Mouse (Mus musculus) CH12F3 (cell line): Measurements from ENCODE around the gene Rapgef2.

Experiments
- in situ Hi-C: fragments of 300-500 bp; cut with MboI; formaldehyde crosslinking; loops from 2 replicates; pipeline ENCODE4 v1.14.3; 2020; ENCODE audit warnings: low sequenced_read_pairs

Gene Rapgef2

DNA sequence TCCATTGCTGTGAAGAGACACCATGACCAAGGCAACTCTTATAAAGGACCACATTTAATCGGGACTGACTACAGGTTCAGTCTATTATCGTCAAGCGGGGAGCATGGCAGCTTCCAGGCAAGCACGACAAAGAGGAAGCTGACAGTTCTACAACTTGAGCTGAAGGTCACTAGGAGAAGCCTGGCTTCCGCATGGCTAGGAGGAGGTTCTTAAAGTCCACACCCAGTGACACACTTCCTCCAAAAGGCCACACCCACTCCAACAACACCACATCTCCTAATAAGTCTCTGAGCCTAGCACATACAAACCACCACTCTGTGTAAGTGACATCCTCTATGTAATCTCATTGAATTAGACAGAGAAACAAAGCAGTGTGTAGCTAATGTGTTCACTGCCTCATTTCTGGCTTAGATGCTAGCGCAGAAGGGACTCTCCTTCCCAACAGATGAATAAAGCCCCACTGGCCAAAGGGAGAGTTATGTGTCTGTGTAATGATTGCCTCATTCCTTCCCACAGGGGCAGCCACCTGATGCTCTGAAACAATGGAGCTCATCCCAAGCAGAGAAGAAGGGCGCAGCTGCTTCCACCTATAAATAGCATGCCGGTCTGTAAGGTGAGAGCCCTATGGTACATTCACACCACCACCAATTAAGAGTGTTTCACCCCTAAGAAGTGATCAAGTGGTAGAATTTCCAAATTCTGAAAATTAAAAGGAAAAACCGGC lies 48.5 kb downstream of the Rapgef2 start:
- in situ Hi-C loops: no loop called here

GRCm38 (mm10) chr3:79234485-79234884 lies 51.8 kb downstream of the Rapgef2 start:
- in situ Hi-C loops: no loop called here

GRCm38 (mm10) chr3:79233478-79234415 lies 52.6 kb downstream of the Rapgef2 start:
- in situ Hi-C loops: no loop called here

- in situ Hi-C loops: no loop called here
Observed at GRCm38 (mm10) chr3:79230718-79231117, 55.6 kb downstream of the Rapgef2 start.

GRCm38 (mm10) chr3:79229546-79229945 lies 56.8 kb downstream of the Rapgef2 start:
- in situ Hi-C loops: loop anchor here (10.0 kb wide), 1 partner anchor 355 kb away; no protein-coding TSS in a partner anchor

DNA sequence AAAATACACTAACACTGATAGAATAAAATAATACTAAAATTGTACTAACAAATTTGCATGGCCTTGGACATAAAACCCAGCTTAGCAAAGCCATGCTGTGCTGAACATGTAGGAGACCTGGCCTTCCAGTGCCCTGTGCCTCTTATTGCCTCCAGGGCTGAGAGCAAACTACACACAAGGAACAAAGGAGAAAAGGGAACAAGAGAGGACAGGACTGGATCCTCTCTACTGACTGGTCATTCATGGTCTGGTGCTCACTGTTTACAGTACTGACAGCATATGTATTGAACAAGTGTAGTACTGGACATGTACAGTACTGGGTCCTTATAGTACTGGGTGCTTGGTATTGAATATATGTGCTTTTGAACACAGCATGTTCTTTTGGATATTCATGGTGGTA lies 58.0 kb downstream of the Rapgef2 start:
- in situ Hi-C loops: loop anchor here (10.0 kb wide), 1 partner anchor 356 kb away; no protein-coding TSS in a partner anchor

DNA sequence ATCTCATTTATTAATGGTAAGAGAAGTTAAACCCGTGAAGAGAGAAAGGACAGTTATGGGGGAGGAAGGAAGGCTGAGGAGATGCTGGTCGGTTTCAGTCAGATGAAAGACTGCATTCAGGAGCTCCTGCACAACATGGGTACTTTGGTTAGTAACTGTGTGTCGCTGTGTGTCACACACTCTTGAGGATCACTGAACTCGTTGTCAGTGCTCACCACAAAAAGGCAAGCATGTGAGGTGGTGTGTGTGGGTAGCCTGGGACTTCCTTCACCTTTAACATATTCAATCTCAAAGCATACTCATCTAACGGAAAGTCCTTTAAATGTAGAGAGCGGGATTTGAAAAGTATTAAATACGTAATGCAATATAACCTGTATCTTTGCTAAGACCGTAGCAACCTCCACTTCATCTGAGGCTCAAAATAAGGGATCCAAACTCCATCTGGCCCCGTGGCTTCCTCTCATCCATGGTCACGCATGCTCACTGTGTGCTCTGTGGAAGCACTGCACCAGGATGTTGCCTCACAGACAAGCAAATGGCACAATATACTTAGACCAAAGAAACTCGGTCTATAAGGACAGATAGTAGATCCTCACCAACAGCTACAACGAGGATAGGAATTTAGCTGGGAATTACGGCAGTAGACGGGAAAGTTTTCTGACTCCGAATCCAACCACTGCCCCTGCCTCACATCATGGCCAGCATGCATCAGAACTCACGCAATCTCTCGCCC lies 58.8 kb downstream of the Rapgef2 start:
- in situ Hi-C loops: loop anchor here (10.0 kb wide), 1 partner anchor 357 kb away; no protein-coding TSS in a partner anchor

DNA sequence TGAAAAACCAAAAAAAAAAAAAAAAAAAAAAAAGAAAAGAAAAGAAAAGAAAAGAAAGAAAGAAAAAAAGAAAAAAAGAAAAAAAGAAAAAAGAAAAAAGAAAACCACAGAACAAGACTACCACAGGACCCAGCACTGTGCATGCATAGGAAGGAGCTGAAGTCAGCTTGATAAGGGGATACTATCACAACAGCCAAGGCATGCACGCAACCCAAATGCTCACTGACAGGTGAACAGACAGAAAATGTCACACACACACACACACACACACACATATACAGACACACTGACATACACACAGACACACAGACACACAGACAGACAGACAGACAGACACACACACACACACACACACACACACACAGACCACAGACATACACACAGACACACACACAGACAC lies 59.5 kb downstream of the Rapgef2 start:
- in situ Hi-C loops: loop anchor here (10.0 kb wide), 1 partner anchor 358 kb away; no protein-coding TSS in a partner anchor

GRCm38 (mm10) chr3:79225888-79226287 lies 60.4 kb downstream of the Rapgef2 start:
- in situ Hi-C loops: loop anchor here (10.0 kb wide), 1 partner anchor 359 kb away; no protein-coding TSS in a partner anchor

- in situ Hi-C loops: loop anchor here (10.0 kb wide), 1 partner anchor 360 kb away; no protein-coding TSS in a partner anchor
Observed at GRCm38 (mm10) chr3:79224352-79224751, 62.0 kb downstream of the Rapgef2 start.

- in situ Hi-C loops: loop anchor here (10.0 kb wide), 1 partner anchor 362 kb away; no protein-coding TSS in a partner anchor
Observed at GRCm38 (mm10) chr3:79223281-79223680, 63.0 kb downstream of the Rapgef2 start.

- in situ Hi-C loops: loop anchor here (10.0 kb wide), 1 partner anchor 362 kb away; no protein-coding TSS in a partner anchor
Observed at GRCm38 (mm10) chr3:79222192-79222960, 63.9 kb downstream of the Rapgef2 start.

- in situ Hi-C loops: loop anchor here (10.0 kb wide), 1 partner anchor 363 kb away; no protein-coding TSS in a partner anchor
Observed at GRCm38 (mm10) chr3:79221296-79222191, 64.8 kb downstream of the Rapgef2 start.

GRCm38 (mm10) chr3:79219144-79219930 lies 67.0 kb downstream of the Rapgef2 start:
- in situ Hi-C loops: no loop called here

DNA sequence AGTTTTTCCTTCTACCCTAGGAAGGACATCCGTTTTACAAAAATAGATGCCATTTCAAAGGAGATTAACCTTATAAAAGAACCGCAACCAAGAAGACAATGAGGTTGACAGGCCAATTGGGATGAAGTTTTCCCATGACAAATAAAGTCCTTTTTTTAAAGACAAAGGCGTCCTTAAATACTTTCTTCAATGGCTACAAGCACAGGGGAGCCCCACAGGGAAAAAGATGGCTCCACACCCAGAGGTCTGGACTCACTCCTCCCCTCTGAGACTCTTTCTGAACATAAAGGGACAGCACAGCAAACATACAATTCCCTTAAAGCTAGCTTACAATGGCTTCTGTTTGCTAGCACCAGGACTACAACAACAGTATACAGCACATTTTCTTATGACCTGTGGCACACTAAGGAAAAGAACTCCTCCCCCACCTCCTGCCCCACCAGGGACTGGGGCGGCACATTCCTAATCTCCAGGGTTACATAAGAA lies 67.7 kb downstream of the Rapgef2 start:
- in situ Hi-C loops: no loop called here

- in situ Hi-C loops: no loop called here
Observed at GRCm38 (mm10) chr3:79210243-79210642, 76.1 kb downstream of the Rapgef2 start.

DNA sequence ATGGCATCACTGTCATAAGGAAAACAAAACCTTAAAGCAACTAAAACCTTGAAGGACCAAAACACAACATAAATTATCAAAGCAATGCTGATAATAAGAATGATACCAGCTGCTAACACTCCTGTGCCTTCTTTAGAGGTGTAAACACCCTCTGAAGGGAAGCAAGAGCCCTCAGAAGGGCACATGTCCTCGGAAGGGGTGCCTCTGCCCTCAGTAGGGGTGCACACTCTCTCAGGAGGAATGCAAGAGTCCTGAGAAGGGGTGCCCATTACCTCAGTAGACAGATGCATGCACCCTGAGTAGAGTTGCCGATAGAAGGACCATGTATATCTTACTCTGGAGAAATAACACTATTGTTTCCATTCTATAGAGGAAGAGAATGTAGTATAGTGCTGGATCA lies 79.1 kb downstream of the Rapgef2 start:
- in situ Hi-C loops: no loop called here

DNA sequence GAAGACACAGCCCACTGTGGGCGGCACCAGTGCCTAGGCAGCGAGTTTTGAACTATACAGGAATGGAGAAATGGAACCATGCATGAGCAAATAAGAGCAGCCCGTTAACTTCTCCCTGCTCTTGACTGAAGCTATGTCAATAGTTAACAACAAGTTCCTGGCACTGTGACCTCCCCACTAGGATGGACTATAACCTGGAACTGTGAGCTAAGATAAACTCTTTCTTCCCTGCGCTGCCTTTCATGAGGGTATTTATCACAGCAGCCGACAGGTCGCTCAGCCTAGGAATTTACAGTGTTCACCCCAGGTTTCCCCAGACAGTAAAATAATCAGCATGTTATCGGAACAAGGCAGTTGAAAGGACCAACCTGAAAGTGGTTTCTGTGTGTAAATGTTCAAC lies 79.8 kb downstream of the Rapgef2 start:
- in situ Hi-C loops: no loop called here
